Mouse (Mus musculus) regulatory T cell (primary cell): Measurements from ENCODE around the gene Vsig4.
"Not testable (repeated sequence)": the region's sequence is repeated elsewhere in the genome, so short reads cannot be mapped to it uniquely, and the experiment has no call there.

Experiments used
- in situ Hi-C: fragments of 300-600 bp; cut with MboI, MseI; formaldehyde crosslinking; loops from one replicate; pipeline ENCODE4 v1.15.1; 2025; ENCODE audit warnings: high pct_unique_total_duplicates

Gene Vsig4

DNA sequence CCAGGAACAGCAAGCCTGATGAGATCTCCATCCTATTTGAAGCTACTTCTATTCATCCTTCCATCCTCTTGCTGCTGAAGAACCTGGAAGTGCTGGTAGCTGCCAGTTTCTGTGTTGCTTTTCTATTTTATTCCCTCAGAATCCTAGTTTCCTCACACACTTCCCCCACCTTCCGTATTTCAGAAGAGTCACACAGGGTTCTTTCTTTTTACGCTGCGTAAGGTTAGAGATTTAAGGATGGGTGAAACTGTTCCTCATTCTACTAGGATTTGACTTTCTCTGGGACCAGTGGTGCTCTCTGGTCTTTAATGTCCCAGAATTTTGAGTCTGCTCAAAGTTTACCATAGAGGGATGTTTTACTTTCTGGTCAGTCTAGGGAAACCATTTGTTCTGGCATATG, at the start of gene Vsig4:
TSS of gene Vsig4 (minus strand) at position 101 of the 400 bp plus-strand sequence.
- in situ Hi-C loops, result no loop called here

DNA sequence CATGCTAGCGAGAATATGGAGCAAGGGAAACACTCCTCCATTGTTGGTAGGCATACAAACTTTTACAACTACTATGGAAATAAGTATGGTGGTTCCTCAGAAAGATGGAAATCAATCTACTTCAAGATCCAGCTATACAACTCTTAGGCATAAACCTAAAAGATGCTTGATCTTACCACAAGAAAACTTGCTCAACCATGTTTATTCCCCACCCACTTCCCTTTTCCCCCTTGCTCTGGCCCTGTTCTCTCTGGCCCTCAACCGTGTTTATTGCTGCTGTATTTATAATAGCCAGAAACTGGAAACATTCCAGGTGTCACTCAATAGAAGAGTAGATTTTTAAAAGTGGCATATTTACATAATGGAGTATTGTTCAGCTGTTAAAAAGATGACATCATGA, 45.9 kb upstream of the Vsig4 start:
- in situ Hi-C loops, result no loop called here

DNA sequence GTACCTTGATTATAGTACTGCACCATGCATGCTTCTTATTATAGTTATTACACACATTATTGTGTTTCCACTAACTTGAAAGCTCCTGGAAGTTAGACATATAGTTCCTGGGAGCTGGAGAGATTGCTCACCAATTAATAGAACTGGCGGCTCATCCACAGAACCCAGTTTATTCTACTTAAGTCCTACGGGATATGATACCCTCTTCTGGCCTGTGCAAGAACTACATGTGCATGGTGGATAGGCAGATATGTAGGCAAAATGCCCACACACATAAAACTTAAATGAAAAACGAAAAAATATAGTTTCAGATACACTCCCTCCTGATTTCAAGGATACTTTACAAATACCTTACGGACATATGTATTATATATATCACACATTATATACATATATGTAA, 36.5 kb upstream of the Vsig4 start:
- in situ Hi-C loops, result no loop called here

DNA sequence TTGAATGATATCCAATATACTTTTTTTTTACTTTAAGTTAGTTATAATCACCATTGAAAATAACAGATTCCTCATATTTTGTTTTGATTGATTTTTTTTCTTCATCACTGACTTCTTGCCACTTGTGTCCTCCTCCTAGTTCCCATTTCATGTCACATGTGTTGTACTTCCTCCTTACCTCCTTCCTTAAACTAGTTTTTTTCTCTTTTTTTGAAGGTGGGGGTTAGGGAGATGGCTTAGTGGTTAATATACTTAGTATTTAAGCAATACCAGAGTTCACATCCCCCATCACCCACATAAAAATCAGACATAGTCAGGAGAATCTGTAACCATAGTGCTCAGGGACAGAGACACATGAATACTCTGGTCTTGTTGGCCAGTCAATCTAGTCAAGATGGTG, 36.7 kb downstream of the Vsig4 start:
- in situ Hi-C loops, result no loop called here

DNA sequence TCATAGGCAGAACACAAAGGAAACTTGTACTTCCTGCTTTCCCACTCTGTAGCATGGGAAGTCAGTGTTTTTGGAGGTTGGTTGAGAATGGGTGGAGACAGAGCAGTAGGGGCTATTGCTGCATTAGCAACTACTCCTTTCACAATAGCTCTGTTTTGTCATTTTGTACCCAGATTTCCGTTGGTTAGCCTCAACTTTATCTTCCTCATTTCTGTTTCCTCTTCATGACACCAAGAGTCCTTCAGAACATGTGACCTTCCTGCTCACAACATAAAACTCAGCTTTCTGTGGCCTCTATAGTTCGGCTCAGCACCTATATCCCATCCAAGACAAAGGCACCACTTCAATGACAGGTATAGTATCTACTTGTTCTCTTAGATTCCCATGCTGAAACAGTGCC, 53.6 kb downstream of the Vsig4 start:
- in situ Hi-C loops, result no loop called here

DNA sequence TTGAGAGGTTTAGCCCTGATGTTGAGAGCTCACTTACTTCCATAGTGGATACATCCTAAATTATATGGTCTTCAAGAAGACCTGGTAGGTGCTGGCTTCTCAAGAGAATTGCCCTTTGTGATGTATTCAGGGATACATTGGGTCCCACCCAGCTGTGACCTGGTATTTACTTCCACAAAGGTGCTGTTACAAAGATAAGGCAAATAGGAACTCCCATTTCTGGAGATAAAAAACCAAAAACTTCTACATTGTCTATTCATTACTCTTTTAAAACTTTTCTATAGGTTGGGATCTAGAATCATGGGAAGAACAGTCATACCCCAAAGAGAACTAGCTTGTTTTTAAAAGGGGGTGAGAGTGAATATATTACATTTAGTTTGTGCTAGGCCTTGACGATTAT, 54.2 kb downstream of the Vsig4 start:
- in situ Hi-C loops, result no loop called here

DNA sequence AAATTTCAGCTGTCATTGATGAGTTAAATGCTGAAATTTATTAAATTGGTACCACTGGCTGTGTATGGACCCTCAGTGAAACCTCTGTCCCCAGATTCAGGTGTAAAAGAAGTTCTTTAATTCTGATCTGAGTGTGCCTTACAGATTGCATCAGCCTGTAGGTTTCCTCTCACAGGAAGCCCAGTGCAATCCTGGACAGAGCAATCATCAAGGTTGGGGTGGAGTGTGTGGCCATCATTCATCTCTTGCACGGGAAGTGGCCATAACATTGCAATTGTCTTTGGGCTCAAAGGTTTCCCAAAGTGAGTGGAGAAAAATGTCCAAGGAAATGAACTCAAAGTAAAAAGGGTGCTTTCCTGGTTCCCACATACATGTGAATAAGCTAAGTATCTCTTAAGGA, 57.5 kb downstream of the Vsig4 start:
- in situ Hi-C loops, result no loop called here

DNA sequence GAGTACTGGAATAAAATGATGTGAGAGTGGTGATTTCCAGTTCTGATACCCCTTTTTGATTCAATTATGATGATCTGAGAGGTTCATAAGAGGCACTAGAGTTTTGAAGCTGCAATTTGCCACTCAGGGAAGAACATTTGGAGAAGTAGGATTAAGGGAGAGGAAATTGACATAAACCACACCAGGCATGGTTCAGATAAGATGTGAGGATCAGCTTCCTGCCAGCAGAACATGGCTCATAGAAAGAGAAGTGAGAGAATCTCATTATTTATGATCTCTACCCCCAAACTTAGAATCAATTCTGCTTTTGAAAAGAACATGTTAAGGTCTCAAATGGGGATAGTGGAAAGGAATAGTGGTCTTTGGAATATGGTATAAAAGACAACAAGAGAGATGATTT, 66.2 kb downstream of the Vsig4 start:
- in situ Hi-C loops, result no loop called here

DNA sequence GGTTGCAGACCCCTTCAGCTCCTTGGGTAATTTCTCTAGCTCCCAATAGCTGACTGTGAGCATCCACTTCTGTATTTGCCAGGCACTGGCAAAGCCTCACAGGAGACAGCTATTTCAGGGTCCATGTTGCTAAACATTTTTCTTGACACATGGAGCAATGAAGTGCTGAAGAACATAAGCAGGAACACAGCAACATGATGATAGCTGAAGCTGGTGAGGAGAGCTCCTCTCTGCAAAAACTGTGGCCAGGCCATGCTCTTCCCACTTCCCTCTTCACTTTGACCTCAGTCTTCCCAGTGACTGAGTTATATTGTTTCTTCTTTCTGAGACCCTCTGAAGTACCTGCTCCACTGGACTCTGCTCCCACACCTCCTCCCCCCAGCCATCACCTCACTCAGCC, 67.8 kb downstream of the Vsig4 start:
- in situ Hi-C loops, result no loop called here

DNA sequence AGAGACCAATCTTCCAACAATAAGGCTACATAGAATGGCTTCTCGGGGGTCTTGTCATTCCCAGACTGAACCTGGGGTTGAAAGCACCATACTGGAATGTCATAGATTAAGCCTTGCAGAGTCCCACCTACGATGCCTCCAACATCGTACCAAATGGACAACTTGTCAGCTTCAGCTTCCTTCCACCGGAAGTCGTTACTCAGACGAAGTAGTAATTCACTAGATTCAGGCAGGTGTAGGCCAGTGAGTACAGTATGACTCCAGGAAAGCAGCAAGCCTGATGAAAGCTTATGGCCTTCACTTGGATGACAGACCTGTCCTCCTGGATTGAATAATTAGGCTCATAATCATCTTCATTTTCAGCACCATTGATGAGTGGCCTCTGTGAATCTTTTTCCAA, 69.0 kb downstream of the Vsig4 start:
- in situ Hi-C loops, result no loop called here

DNA sequence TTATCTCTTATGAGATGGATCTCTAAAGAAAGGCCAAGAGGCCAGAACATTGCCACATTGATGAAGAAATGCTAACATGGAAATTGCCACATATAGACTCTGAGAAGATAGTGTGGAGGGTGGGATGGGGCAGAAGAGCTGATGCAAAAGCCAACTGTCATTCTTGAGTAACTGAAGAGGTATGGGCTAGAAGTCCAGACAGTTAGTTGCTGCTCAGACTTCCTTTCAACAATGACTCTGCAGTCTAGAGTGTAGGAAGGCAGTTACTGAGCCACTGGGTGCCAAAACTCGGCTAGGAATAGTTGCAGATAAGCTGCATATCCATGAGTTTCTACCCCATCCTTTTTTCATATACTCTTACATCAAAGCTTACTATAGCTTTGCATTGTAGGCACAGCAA, 75.2 kb downstream of the Vsig4 start:
- in situ Hi-C loops, result no loop called here

DNA sequence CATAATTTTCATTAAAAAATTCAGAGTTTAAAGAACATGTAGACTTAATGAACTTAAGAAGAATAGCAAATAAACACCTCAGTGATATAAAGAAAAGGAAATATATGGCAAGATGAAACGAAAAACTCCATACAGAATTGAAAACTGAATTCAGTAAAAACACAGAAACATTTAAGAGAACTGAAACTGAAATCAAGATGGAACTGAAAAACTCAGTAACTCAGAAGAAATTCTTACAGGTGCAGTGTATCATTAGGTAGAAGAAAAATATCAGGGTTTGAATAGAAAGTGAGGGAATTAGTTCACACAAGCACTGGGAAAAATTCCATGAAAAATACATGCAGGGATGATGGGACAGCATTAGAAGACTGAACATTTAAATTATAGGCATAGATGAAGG, 86.4 kb downstream of the Vsig4 start:
- in situ Hi-C loops, result no loop called here

DNA sequence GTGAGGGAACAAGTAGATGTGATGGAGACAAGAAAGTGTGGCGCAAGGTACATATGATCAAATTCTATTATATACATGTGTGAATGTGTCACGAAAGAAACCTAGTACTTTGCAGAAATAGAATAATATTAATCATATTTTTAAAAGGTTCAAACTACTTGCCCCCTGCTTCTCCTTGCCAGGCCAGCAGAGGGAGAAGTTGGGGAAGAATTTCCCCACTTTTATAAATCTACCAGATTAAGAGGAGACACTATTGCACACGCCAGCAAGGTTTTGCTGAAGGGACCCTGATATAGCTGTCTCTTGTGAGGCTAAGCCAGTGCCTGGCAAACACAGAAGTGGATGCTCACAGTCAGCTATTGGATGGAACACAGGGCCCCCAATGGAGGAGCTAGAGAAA, 88.1 kb downstream of the Vsig4 start:
- in situ Hi-C loops, result not testable (repeated sequence)
